Mouse (Mus musculus): ENCODE measurements around the gene Ralgapa1. TPM values are rescaled to one million over a fixed set of nuclear protein-coding genes. Genes with fewer than 3 reads are reported as not detected.

Ralgapa1 gene
- polyA plus RNA-seq (2016; fragmentation: Nextera tagmentation; extraction: Ambion mirVana) = 21.9 and 22.8 TPM in 2 replicates

GRCm38 (mm10) chr12:55820661-55821314, at the start of gene Ralgapa1:
Ralgapa1 (minus strand) TSS chr12:55821167.
- Histone ChIP-seq H3K9ac (peak within 1 kb of the TSS; percentile 90), H3K9me3 (no peaks in the 10 kb centered on the region), H3K27me3 (no peaks in the 10 kb centered on the region), H3K4me3 (peak within 1 kb of the TSS; percentile 86), H3K4me2 (replicated peaks) (peak within 1 kb of the TSS; percentile 63), H3K36me3 (no peaks in the 10 kb centered on the region), H3K27ac (peak within 1 kb of the TSS; percentile 95), H3K4me1 (peaks cover 2% of the 10 kb centered on the region; the same call in 1 of the 2 replicates)
- ATAC-seq (ENCODE audit: insufficient number of reproducible peaks, insufficient read depth, low FRiP score, low TSS enrichment) = peak; percentile 88
- WGBS = under 1% methylated on average over 73 of the region's 78 CpGs

- Histone ChIP-seq H3K9me3 (peaks cover 4% of the 10 kb centered on the region; the same call in 1 of the 2 replicates), H3K9ac (no peak overlapping the region), H3K4me3 (no peak overlapping the region), H3K36me3 (peaks cover 57% of the 10 kb centered on the region), H3K27ac (no peak overlapping the region), H3K4me2 (replicated peaks) (no peak overlapping the region), H3K27me3 (no peaks in the 10 kb centered on the region), H3K4me1 (no peaks in the 10 kb centered on the region)
- no peak for ATAC-seq (ENCODE audit: insufficient number of reproducible peaks, insufficient read depth, low FRiP score, low TSS enrichment)
- WGBS = 88% methylated on average over 5 of the region's 5 CpGs
Measured at GRCm38 (mm10) chr12:55869622-55870322, 48.8 kb upstream of the Ralgapa1 start.

GRCm38 (mm10) chr12:55867738-55868137, 46.8 kb upstream of the Ralgapa1 start:
- Histone ChIP-seq H3K36me3 (peaks cover 62% of the 10 kb centered on the region), H3K9ac (no peak overlapping the region), H3K27me3 (no peaks in the 10 kb centered on the region), H3K27ac (no peak overlapping the region), H3K4me3 (no peak overlapping the region), H3K4me2 (replicated peaks) (no peak overlapping the region), H3K9me3 (peaks cover 4% of the 10 kb centered on the region; the same call in 1 of the 2 replicates), H3K4me1 (no peaks in the 10 kb centered on the region)
- WGBS = 93% methylated on average over 4 of the region's 4 CpGs
- ATAC-seq (ENCODE audit: insufficient number of reproducible peaks, insufficient read depth, low FRiP score, low TSS enrichment) = no peak

- no peak overlapping the region for H3K27ac ChIP-seq
- no peaks in the 10 kb centered on the region for H3K4me1 ChIP-seq
- H3K9ac ChIP-seq = no peak overlapping the region
- WGBS = 89% methylated on average over 7 of the region's 7 CpGs
- no peak for ATAC-seq (ENCODE audit: insufficient number of reproducible peaks, insufficient read depth, low FRiP score, low TSS enrichment)
- no peak overlapping the region for H3K4me2 ChIP-seq (replicated peaks)
- no peaks in the 10 kb centered on the region for H3K27me3 ChIP-seq
- no peak overlapping the region for H3K4me3 ChIP-seq
- H3K9me3 ChIP-seq = peaks cover 9% of the 10 kb centered on the region
- H3K36me3 ChIP-seq = peaks cover 53% of the 10 kb centered on the region
Measured at GRCm38 (mm10) chr12:55860631-55861030, 39.7 kb upstream of the Ralgapa1 start.

GRCm38 (mm10) chr12:55859409-55860349, 38.7 kb upstream of the Ralgapa1 start:
- H3K36me3 ChIP-seq = peaks cover 53% of the 10 kb centered on the region
- WGBS = 89% methylated on average over 17 of the region's 17 CpGs

GRCm38 (mm10) chr12:55850650-55851049, 29.7 kb upstream of the Ralgapa1 start:
- Histone ChIP-seq H3K9me3 (no peaks in the 10 kb centered on the region), H3K4me2 (replicated peaks) (no peak overlapping the region), H3K4me3 (no peak overlapping the region), H3K9ac (no peak overlapping the region), H3K27ac (no peak overlapping the region), H3K36me3 (peaks cover 33% of the 10 kb centered on the region), H3K27me3 (no peaks in the 10 kb centered on the region), H3K4me1 (no peaks in the 10 kb centered on the region)
- no peak for ATAC-seq (ENCODE audit: insufficient number of reproducible peaks, insufficient read depth, low FRiP score, low TSS enrichment)

More at GRCm38 (mm10) chr12:55859409-55860349, 38.7 kb upstream of the Ralgapa1 start:
- Histone ChIP-seq H3K4me3 (no peak overlapping the region), H3K4me1 (no peaks in the 10 kb centered on the region), H3K27me3 (no peaks in the 10 kb centered on the region), H3K4me2 (replicated peaks) (no peak overlapping the region), H3K9me3 (peaks cover 9% of the 10 kb centered on the region), H3K9ac (no peak overlapping the region), H3K27ac (no peak overlapping the region)
- no peak for ATAC-seq (ENCODE audit: insufficient number of reproducible peaks, insufficient read depth, low FRiP score, low TSS enrichment)

- no peak overlapping the region for H3K4me3 ChIP-seq
- H3K9ac ChIP-seq = no peak overlapping the region
- no peaks in the 10 kb centered on the region for H3K4me1 ChIP-seq
- H3K27ac ChIP-seq = no peak overlapping the region
- H3K36me3 ChIP-seq = peaks cover 35% of the 10 kb centered on the region
- 94% methylated on average over 4 of the region's 4 CpGs for WGBS
- no peak overlapping the region for H3K4me2 ChIP-seq (replicated peaks)
- no peaks in the 10 kb centered on the region for H3K27me3 ChIP-seq
- ATAC-seq (ENCODE audit: insufficient number of reproducible peaks, insufficient read depth, low FRiP score, low TSS enrichment) = no peak
- H3K9me3 ChIP-seq = no peaks in the 10 kb centered on the region
Measured at GRCm38 (mm10) chr12:55847851-55848250, 26.9 kb upstream of the Ralgapa1 start.

GRCm38 (mm10) chr12:55846741-55847140, 25.8 kb upstream of the Ralgapa1 start:
- H3K4me2 ChIP-seq (replicated peaks) = no peak overlapping the region
- H3K27ac ChIP-seq = no peak overlapping the region
- no peak overlapping the region for H3K9ac ChIP-seq
- WGBS = 69% methylated on average over 1 of the region's 1 CpGs
- H3K4me1 ChIP-seq = no peaks in the 10 kb centered on the region
- no peaks in the 10 kb centered on the region for H3K9me3 ChIP-seq
- no peaks in the 10 kb centered on the region for H3K27me3 ChIP-seq
- H3K36me3 ChIP-seq = peaks cover 41% of the 10 kb centered on the region
- no peak for ATAC-seq (ENCODE audit: insufficient number of reproducible peaks, insufficient read depth, low FRiP score, low TSS enrichment)
- H3K4me3 ChIP-seq = no peak overlapping the region

- 82% methylated on average over 3 of the region's 3 CpGs for WGBS
- Histone ChIP-seq H3K4me1 (peaks cover 12% of the 10 kb centered on the region), H3K36me3 (peaks cover 11% of the 10 kb centered on the region), H3K9ac (no peak overlapping the region), H3K4me3 (peak overlapping the region; percentile 80), H3K27ac (no peak overlapping the region), H3K27me3 (no peaks in the 10 kb centered on the region), H3K9me3 (no peaks in the 10 kb centered on the region), H3K4me2 (replicated peaks) (peak overlapping the region; percentile 77)
- ATAC-seq (ENCODE audit: insufficient number of reproducible peaks, insufficient read depth, low FRiP score, low TSS enrichment) = no peak
Measured at GRCm38 (mm10) chr12:55837495-55837894, 16.5 kb upstream of the Ralgapa1 start.

- peaks cover 7% of the 10 kb centered on the region; the same call in 1 of the 2 replicates for H3K36me3 ChIP-seq
- peak within 1 kb of the TSS; percentile 80 for H3K4me3 ChIP-seq
- peak within 1 kb of the TSS; percentile 94 for H3K27ac ChIP-seq
- H3K9ac ChIP-seq = peak within 1 kb of the TSS; percentile 69
- no peaks in the 10 kb centered on the region for H3K9me3 ChIP-seq
- H3K27me3 ChIP-seq = no peaks in the 10 kb centered on the region
- peak within 1 kb of the TSS; percentile 77 for H3K4me2 ChIP-seq (replicated peaks)
- WGBS = 2% methylated on average over 71 of the region's 77 CpGs
- H3K4me1 ChIP-seq = peaks cover 12% of the 10 kb centered on the region
- ATAC-seq (ENCODE audit: insufficient number of reproducible peaks, insufficient read depth, low FRiP score, low TSS enrichment) = peak; percentile 99
Measured at GRCm38 (mm10) chr12:55836199-55836951, 15.4 kb upstream of the Ralgapa1 start, which contains the start of gene Brms1l. Brms1l (plus strand) TSS chr12:55836324.

- Histone ChIP-seq H3K4me1 (peaks cover 12% of the 10 kb centered on the region), H3K9me3 (no peaks in the 10 kb centered on the region), H3K36me3 (peaks cover 7% of the 10 kb centered on the region; the same call in 1 of the 2 replicates), H3K9ac (no peak overlapping the region), H3K27ac (peak overlapping the region; percentile 73), H3K27me3 (no peaks in the 10 kb centered on the region), H3K4me3 (peak overlapping the region; percentile 80), H3K4me2 (replicated peaks) (peak overlapping the region; percentile 40)
- WGBS = under 1% methylated on average over 6 of the region's 6 CpGs
- no peak for ATAC-seq (ENCODE audit: insufficient number of reproducible peaks, insufficient read depth, low FRiP score, low TSS enrichment)
Measured at GRCm38 (mm10) chr12:55835857-55836198, 14.9 kb upstream of the Ralgapa1 start.
